Mouse (Mus musculus) right cerebral cortex, postnatal 25 days (tissue): ENCODE measurements around the gene Slc25a48.

Source experiments
- DNase-seq: peaks from one replicate; pipeline ENCODE4 v3.0.0; 2022

Slc25a48 gene

GRCm38 (mm10) chr13:56438211-56439075 lies at the start of gene Slc25a48:
Gene Slc25a48 (plus strand): TSS chr13:56438355.
- DNase-seq = no peak

DNA sequence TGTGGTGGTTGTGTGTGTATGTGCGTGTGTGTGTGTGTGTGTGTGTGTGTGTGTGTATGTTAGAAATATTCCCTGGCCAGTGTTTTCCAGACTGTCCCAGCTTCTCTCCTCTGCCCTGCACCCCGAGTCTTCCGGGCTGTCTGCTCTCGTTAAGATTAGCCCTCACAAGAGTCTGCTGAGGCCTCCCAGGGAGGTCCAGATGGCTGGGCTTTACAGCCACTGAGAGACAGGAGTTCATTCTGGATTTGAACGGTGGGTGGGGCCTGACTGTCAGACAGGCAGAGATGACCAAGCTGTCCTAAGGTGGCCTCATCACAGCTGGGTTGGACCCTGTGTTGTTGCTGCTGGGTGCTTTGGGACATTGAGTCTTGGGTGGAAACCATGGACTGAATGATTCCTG lies 40.6 kb upstream of the Slc25a48 start:
- no peak for DNase-seq

GRCm38 (mm10) chr13:56401186-56401585 lies 37.0 kb upstream of the Slc25a48 start:
- DNase-seq = no peak

GRCm38 (mm10) chr13:56403381-56404086 lies 34.6 kb upstream of the Slc25a48 start:
- no peak for DNase-seq

GRCm38 (mm10) chr13:56404511-56405140 lies 33.5 kb upstream of the Slc25a48 start:
- DNase-seq = no peak

GRCm38 (mm10) chr13:56412286-56412873 lies 25.8 kb upstream of the Slc25a48 start:
- no peak for DNase-seq

- DNase-seq = no peak
Measured at GRCm38 (mm10) chr13:56418685-56419483, 19.3 kb upstream of the Slc25a48 start.

DNA sequence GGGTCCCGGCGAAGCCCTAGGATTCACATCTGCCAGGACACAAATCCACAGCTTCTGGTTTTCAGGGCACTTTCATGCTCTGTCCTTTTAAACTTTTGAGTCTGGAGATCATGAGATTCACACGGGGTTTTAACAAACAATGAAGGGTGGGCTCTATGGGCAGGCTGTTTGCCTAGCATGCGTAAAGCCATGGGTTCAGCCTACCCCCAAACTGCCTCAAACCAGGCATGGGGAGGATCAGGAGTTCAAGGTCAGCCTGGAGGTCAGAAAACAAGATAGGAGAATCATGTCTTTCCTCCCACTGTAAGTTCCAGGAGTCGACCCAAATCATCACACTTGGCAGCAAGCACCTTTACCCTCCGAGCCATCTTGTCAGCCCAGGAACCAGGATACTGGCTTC lies 18.6 kb upstream of the Slc25a48 start:
- no peak for DNase-seq

DNA sequence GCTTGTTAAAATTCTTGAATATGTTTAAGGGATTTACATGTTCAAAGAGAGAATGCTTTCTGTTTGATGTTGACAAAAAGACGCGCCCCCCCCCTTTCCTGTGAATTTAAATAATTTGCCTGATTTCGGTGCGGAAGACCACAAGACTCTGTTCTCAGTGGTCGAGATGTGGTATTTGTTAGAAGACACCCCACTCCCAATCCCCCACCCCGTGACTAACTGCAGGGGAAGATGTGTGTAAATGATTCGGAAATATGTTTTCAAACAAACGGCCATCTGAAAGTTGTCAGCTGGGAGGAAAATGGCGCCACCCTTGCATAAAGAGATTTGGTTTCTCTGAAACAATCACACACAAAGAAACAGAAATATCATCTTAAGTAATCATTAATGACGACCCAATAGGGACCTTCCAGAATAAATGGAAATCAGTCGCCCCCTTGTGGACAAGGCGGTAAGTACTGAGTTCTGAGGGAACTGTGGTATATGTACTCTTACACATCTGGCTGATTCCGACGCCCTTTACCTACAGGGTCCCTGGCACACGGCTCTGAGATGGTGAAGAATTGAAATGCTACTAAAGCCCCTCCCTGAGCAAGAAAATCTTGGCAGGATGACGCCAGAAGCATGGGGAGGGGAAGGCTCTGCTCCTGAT lies 16.0 kb upstream of the Slc25a48 start:
- DNase-seq = peak; percentile 60

DNA sequence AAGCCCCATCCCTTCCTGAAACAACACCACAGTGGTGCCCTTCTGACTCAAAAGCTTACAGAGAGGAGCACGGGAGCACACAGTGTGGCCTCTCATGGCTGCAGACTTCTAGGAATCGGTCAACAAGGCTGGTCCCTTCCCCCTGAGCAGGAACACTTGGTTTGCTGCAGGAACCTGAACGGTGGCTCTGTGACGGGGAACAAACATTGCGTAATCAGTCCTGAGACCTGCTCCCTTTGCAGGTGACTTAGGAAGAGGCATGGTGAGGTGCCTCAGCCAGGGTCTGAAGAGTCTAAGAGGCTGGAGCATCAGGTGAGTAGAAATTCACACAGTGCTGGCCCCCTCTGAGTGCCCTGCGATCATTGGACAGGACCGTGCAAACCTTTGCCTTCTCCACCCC lies 12.2 kb upstream of the Slc25a48 start:
- DNase-seq = no peak

DNA sequence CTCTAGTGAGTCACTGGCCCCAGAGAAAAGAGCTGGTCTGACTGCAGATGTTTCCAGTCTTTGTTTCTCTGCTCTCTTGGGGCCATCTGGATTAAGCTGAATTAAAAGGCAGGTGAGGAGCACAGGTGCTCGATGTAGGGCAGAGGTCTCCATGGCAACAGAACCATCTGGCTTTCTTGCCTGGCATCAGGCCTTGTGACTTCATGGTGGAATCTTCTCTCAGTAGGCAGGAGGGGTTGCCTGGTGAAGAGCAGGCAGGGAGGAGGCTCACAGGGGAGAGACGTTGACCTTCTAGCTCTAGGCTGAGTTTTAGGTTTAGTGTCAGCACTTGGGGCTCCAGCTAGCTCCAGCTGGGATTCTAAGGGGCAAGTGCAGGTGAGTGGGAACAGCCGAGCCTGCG lies 11.8 kb upstream of the Slc25a48 start, which contains the start of gene Gm3045:
Gm3045 (plus strand) TSS at position 230 of the 400 bp plus-strand sequence.
- no peak for DNase-seq

DNA sequence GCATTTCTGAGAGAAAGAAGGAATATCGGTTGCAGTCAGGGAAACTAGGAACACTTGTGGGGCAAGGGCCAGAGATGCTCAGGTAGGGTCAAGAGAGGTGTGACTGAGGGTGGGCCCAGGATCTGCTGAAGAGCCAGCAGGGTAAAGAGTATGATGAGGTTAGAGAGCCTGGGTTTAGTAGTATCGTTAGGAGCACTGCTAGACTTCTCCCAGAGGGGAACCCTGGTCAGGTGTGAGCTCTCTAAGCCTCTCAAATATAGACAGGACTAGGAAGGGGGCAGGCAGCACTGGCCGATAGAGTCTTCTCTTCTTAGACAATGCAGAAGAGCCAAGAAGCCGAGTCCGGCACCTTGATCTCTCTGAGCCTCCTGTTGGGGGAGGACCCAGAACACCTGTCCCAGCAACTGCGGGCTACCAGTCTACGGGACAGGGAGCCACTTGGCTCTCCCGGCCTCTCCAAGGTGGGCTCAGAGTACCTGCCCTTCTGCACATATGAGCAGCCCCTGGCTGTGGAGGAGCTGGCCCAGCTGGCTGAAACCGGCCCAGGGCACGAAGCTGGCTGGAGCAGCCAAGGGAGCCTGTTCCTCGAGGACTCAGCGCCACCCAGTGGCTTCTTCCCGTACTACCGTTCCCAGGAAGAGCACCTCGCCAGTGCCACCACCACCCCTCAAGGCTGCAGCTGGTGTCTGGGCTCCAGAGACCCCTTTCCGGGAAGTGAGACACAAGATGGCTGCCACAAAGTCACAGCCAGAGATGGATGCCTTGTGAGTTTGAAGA lies 9.2 kb upstream of the Slc25a48 start:
- DNase-seq = peak; percentile 74

GRCm38 (mm10) chr13:56432496-56432895 lies 5.7 kb upstream of the Slc25a48 start:
- no peak for DNase-seq

DNA sequence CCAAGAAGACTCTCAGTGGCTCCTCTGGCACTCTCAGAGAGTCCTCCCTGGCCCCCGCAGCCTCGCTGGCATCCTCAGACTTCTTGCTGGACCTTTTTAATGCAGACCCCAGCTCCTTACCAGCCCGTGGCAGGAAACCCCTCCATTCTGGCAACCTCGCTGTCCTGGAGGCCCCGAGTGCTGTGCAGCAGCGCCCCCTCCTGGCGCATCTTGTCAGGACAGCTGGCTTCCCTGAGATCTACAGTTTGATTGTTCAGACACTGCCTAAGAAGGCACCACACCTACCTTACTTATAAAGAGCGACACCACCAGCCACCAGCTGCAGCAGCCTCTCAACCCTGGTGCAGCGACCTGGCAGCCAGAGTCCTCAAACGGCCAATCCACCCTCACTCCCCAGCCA lies 4.7 kb upstream of the Slc25a48 start:
- peak; percentile 34 for DNase-seq

DNA sequence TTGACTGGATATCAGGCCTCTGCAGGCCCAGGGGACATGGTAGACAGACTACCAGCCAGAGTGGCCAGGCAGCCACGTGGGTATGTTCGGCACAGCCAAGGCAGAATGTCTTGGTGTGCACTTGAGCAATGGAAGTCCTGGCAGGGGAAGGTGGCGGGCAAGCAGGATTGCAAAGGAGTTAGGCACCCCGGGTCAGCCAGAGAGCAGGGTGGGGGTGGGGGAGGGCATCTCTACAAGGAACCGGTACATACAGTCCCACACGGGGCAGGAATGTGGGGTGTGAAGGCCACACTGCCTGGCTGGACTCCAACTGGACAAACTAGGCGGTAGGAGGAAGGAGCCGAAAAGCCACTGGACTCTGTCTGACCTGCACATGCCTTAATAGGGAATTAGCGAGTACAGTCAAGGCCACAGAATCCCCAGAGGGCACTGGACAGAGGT lies 3.8 kb upstream of the Slc25a48 start:
- DNase-seq = no peak

- DNase-seq = no peak
Measured at GRCm38 (mm10) chr13:56435615-56436287, 2.4 kb upstream of the Slc25a48 start.

DNA sequence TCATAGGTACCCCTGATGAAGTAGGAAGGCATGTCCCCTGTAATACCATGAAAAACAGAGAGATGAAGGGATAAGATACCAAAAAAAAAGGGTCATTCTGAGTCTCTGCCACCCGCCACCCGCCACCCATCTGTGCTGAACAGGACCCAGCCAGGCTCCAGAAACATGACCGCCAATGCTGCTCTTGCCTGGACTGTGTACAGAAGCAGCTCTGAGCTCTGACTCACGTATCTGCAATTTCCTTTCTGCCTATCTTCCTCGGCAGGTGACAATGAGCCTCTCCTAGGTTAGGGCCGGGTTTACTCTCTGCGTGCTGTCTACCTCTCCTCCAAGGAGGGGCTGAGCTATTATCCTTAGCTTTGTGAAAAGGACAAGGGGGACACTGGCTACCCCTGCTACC lies 5.3 kb downstream of the Slc25a48 start:
- DNase-seq = no peak

DNA sequence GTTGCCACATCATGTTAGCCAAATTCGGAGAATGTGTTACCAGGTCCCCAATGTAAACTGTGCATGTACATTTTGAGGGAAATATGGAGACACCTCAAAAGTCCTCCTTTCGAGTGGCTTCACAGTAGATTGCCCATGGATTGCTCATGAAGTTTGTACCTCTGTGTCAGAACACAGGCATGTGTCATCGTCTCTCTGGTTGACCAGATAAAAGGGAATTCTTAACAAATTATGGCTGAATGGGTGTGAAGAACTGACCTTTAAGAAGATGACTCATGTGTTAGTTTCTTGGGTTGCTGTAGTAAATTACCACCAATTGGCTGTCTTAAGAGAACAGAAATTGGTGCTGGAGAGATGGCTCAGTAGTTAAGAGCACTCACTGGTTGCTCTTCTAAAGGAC lies 6.0 kb downstream of the Slc25a48 start:
- DNase-seq = no peak

GRCm38 (mm10) chr13:56444996-56445395 lies 6.8 kb downstream of the Slc25a48 start:
- no peak for DNase-seq
